Mouse (Mus musculus): ENCODE data around the gene Galk2. TPM values are rescaled to one million over a fixed set of nuclear protein-coding genes. Genes with fewer than 3 reads are reported as not detected.

The Galk2 gene
- 18.8 TPM for polyA plus RNA-seq (2017; shearing (Covaris generic))

DNA sequence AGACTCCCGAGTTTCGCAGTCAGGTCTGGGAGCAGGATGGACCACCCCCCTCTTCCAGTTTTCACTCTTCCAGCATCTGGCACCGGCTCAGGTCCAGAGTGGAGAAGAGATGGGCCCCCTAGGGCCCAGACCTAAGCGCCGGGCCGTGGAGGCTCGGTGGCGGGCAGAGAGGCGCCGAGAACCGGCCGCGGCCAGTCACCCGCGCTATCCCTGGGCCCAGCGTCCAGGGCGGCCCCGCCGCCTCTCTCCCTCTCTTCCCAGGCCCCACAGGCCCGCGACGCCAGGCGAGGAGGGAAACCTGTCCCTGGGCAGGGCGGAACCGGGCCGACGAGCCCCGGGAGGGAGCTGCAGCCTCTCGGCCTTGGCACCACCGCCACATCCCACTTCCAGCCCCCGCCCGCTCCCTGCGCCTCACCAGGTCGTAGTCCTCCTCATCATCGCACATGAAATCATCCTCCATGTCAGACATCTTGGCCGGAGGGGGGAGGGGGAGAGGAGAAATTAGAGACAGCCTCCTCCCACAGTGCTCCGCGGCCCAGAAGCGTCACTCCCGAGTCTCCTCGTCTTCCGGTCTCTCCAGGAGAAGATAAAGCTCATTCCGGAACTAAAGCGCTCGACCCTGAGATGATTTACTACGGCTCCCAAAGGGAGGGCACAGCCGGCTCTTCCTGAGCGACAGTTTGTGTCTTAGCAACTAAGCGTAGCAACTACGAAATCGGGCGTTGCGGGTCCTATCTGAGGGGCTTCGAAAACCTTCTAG lies at the start of gene Galk2, which contains the start of gene Cops2:
Gene Galk2, plus strand, starts transcription at position 589 of the 760 bp plus-strand sequence.
Gene Cops2, minus strand, starts transcription at position 619 of the 760 bp plus-strand sequence.

Other genes with a start within 250 kb of the Galk2 start
- 13.1 TPM for gene Cep152, start 234.0 kb upstream of the Galk2 start, polyA plus RNA-seq (2017; shearing (Covaris generic))
- gene Eid1, start 186.0 kb upstream of the Galk2 start, polyA plus RNA-seq (2017; shearing (Covaris generic)), result 27.6 TPM
- 0.15 TPM for gene Shc4, start 135.0 kb upstream of the Galk2 start, polyA plus RNA-seq (2017; shearing (Covaris generic))
- gene Secisbp2l, start 76.2 kb upstream of the Galk2 start, polyA plus RNA-seq (2017; shearing (Covaris generic)), result 33.9 TPM
- gene Cops2, start within 50 bp of the Galk2 start, polyA plus RNA-seq (2017; shearing (Covaris generic)), result 39.0 TPM
- not detected for gene Fgf7, start 175.5 kb downstream of the Galk2 start, polyA plus RNA-seq (2017; shearing (Covaris generic))